Mouse (Mus musculus) CH12.LX (cell line): ENCODE results near the gene Ralgps2.

Source experiments
- CTCF ChIP-seq, 2 experiments: IDR thresholded peaks in 1 of 2; conservative IDR thresholded peaks in 1 of 2; 2 replicates each; pipeline ENCODE4 v1.5.1; 2011 to 2012; ENCODE audit warnings: low read depth in 2 of 2, low read length in 2 of 2, improper control_type of control experiment in 1 of 2, inconsistent platforms in 1 of 2, mild to moderate bottlenecking in 1 of 2, moderate library complexity in 1 of 2
- ELF1 ChIP-seq: IDR thresholded peaks from 2 replicates; pipeline ENCODE4 v1.6.1; 2014; ENCODE audit warnings: low read depth, mild to moderate bottlenecking, inconsistent platforms, low read length, improper control_type of control experiment
- EP300 ChIP-seq: IDR thresholded peaks from 2 replicates; pipeline ENCODE4 v1.6.1; 2011; ENCODE audit warnings: low read length, improper control_type of control experiment
- JUND ChIP-seq: conservative IDR thresholded peaks from 2 replicates; pipeline ENCODE4 v1.6.1; 2011; ENCODE audit warnings: low read depth, low read length, improper control_type of control experiment
- MAFK ChIP-seq: IDR thresholded peaks from 2 replicates; pipeline ENCODE4 v1.6.1; 2011; ENCODE audit warnings: low read length, improper control_type of control experiment; ENCODE audit not compliant: insufficient replicate concordance
- MEF2A ChIP-seq: IDR thresholded peaks from 2 replicates; pipeline ENCODE4 v1.6.1; 2014; ENCODE audit warnings: low read depth, mild to moderate bottlenecking, inconsistent platforms, low read length, improper control_type of control experiment, borderline replicate concordance
- MYC ChIP-seq: IDR thresholded peaks from 2 replicates; pipeline ENCODE4 v1.6.1; 2011; ENCODE audit warnings: low read depth, mild to moderate bottlenecking, improper control_type of control experiment, low read length
- NRF1 ChIP-seq: IDR thresholded peaks from 2 replicates; pipeline ENCODE4 v1.6.1; 2014; ENCODE audit warnings: low read depth, mild to moderate bottlenecking, inconsistent platforms, low read length, improper control_type of control experiment, moderate library complexity
- POLR2A ChIP-seq: IDR thresholded peaks from 2 replicates; pipeline ENCODE4 v1.6.1; 2011; ENCODE audit warnings: low read depth, mild to moderate bottlenecking, improper control_type of control experiment, low read length
- SIN3A ChIP-seq: IDR thresholded peaks from 2 replicates; pipeline ENCODE4 v1.6.1; 2012; ENCODE audit warnings: low read length, improper control_type of control experiment, inconsistent platforms

DNA sequence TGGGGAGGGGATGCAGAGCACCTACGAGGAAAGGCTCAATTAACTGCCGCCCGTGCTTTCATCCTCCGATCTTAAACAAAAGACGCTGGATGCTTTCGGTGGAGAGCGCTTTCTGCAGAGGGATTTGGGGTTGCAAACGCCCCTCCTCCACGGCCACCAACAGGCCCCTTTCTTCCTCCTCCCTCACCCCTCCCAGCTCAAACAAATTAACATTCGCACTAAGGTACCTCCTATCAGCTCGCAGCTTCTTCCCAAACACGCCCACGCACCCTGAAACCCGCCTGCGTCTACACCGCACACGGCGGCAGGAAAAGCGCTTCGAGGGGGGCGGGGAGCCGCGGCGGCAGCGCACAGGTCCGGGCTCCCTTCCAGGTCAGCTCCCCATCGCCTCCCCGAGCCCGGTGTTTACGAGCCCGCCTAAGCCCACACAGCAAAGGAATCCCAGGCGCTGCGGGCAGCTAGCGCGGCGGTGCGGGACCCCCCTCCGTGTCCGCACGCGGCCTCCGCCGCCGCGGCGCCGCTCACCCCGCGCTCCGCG is 652 bp downstream of the Ralgps2 start:
- TF ChIP-seq CTCF (conservative IDR thresholded peaks at IDR 0.05 in 1 of 2, IDR thresholded peaks at IDR 0.05 in 1 of 2; ENCODE audit: low read depth in 2 of 2, low read length in 2 of 2), result no peak
- peak; percentile 66 for TF ChIP-seq POLR2A
- TF ChIP-seq EP300, result no peak; the same call in 1 of the 2 replicates
- TF ChIP-seq ELF1, result peak; percentile 54; the same call in 1 of the 2 replicates
- no peak for TF ChIP-seq MEF2A
- TF ChIP-seq NRF1, result peak; percentile 41; the same call in 1 of the 2 replicates
- TF ChIP-seq MAFK, result no peak
- TF ChIP-seq SIN3A, result peak; percentile 52; the same call in 1 of the 2 replicates
- TF ChIP-seq MYC, result no peak
- TF ChIP-seq JUND, result no peak
